Mouse (Mus musculus) urinary bladder, postnatal 25 days (tissue): ENCODE measurements around the gene Zfp277.
A peak's percentile ranks its signal among the peaks of the same experiment; 100 is the strongest.

Experiments
- DNase-seq: peaks from one replicate; pipeline ENCODE4 v3.0.0; 2022; ENCODE audit warnings: low spot score

The Zfp277 gene

GRCm38 (mm10) chr12:40445648-40446449 is at the start of gene Zfp277, which contains the start of gene Dock4:
Gene Zfp277 (minus strand): TSS chr12:40445902.
Gene Dock4 (plus strand): TSS chr12:40445952.
- peak; percentile 95 for DNase-seq

GRCm38 (mm10) chr12:40486047-40486837 is 40.5 kb upstream of the Zfp277 start:
- no peak for DNase-seq

DNA sequence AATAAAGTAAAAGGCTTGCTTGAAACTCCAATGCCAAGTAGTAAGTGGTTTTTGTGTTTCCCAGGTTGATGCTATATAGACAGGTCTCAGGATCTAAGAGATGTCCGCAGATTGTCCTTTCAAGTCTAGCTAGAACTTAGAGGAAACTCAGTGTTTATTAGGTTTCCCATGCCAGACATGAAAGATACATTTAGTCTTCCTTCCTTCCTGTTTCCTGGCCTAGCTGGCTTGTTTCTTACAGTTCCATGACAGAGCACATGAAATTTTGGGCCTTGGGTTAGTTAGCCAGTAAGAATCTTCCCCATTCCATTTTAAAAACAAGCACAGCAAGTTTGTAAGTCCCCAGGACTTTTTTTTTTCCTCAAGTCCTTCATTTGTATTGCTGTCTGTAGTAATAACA is 39.5 kb upstream of the Zfp277 start:
- no peak for DNase-seq

GRCm38 (mm10) chr12:40484224-40484623 is 38.5 kb upstream of the Zfp277 start:
- DNase-seq: no peak

GRCm38 (mm10) chr12:40477621-40478452 is 32.1 kb upstream of the Zfp277 start:
- DNase-seq: no peak

DNA sequence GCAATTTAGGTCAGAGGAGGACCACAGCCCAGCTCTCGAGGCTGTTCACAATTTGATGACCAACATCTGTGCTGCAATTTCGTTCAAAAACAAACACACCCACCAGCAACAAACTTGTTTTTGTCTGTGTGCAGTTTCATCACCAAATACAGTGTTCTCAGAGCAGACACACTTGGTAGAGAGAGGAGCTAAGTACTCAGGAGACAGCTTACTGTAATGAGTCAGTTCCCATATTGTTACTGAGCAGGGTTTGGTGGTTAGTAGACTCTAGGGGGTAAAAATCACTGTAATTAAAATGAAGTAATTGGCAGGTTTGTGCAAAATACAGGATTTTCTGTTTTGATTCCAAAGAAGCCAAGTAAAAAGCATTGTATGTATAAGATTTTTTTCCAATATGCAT is 28.0 kb upstream of the Zfp277 start:
- DNase-seq: no peak

GRCm38 (mm10) chr12:40471649-40472399 is 26.1 kb upstream of the Zfp277 start:
- no peak for DNase-seq

DNA sequence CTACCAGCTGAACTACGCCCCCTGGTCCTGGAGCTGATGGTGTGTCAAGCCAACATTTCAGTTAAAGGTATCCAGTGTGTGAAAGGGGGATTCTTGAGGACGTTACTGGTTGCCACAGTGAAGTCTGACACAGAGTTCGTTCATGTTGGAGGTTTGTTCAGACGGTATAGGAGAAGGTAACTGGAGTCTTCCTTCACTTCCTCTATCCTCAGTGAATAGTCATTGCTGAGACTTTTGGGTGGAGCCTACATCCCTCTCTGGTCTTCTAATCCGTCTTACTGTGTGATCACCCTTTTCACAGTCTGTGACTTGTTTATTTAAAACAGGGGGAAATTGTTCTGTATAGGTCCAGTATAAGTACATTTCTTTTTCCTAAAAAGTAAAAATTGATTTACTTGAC is 23.3 kb upstream of the Zfp277 start:
- DNase-seq: no peak

DNA sequence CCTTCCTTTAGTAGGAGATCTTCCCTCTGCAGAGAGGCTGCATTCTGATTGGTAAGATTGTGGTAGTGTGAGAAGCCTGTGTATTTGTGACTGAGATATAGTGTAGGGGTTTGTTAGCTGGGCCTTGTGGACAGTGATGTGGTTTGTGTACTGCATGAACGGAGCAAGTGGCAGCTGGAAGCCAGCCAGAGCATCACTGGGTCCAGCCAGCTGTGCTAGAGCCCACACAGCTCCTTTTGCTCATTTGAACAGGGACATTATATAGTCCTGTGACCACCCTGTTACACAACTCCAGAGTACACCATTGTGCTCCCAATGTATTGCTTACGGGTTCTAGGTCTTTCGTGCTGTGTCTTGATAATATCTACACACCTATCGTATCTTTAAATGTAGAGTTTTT is 22.5 kb upstream of the Zfp277 start:
- DNase-seq: no peak

- no peak for DNase-seq
Measured at GRCm38 (mm10) chr12:40464282-40464681, 18.6 kb upstream of the Zfp277 start.

- no peak for DNase-seq
Measured at GRCm38 (mm10) chr12:40463828-40464227, 18.1 kb upstream of the Zfp277 start.

DNA sequence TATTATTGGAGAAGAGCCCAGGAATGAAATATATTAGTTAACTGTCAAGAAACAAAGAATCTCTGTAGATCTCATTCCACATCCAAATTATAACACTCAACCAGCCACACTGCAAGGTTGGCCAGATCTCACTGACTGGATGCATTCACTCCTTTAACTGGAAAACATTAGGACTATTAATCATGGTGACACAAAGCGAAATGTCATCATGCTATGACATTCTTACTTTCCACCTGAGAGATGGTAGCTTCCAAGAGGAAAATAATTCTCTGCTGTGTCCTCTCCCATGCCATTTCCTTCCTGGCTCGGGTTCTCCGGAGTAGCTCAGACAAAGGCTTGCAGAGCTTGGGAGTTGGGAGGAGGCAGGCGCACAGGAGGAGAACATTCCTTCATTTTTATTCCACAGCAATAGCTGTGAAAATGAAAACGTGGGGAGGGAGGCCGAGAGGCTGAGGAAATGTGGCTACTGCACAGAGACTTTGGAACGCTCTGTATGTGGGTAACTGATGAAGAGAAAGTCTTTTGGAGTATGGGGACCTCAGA is 17.1 kb upstream of the Zfp277 start:
- DNase-seq: no peak

- no peak for DNase-seq
Measured at GRCm38 (mm10) chr12:40459673-40460265, 14.1 kb upstream of the Zfp277 start.

GRCm38 (mm10) chr12:40458977-40459376 is 13.3 kb upstream of the Zfp277 start:
- no peak for DNase-seq

GRCm38 (mm10) chr12:40456517-40456916 is 10.8 kb upstream of the Zfp277 start:
- no peak for DNase-seq

- DNase-seq: no peak
Measured at GRCm38 (mm10) chr12:40449119-40449795, 3.6 kb upstream of the Zfp277 start.

- DNase-seq: no peak
Measured at GRCm38 (mm10) chr12:40447561-40448355, 2.1 kb upstream of the Zfp277 start.

GRCm38 (mm10) chr12:40446450-40447381 is 1.0 kb upstream of the Zfp277 start:
- peak; percentile 36 for DNase-seq
